Mouse (Mus musculus) MEL-GATA-1-ER (cell line): Measurements from ENCODE around the gene Anxa5.

Experiments used
- DNase-seq: peaks from one replicate; pipeline ENCODE4 v3.0.0-alpha.2; 2012; ENCODE audit warnings: low read depth; ENCODE audit errors: extremely low read depth

The Anxa5 gene

GRCm38 (mm10) chr3:36488899-36489589, 13.3 kb upstream of the Anxa5 start:
- no peak for DNase-seq

- no peak for DNase-seq
These were observed 12.7 kb upstream of the Anxa5 start for GRCm38 (mm10) chr3:36488367-36488766.

DNA sequence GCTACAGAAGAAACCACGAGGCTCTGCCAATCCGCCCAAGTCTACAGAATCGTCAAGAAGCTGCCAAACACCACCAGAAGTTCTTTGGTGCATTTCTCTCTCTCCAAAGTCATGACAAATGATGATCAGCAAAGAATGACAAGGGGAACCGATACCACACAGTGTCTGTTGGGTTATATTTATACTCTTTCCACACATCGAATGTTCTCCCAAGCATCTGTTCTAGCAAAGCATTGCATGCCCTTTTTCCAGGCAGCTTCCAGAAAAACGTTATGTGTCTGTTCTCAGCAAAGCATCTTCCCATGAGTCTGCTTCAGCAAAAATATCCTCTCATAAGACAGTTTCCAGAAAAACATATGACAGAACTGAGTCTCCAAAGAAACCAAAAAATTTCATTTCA, 11.2 kb upstream of the Anxa5 start:
- DNase-seq: no peak

DNA sequence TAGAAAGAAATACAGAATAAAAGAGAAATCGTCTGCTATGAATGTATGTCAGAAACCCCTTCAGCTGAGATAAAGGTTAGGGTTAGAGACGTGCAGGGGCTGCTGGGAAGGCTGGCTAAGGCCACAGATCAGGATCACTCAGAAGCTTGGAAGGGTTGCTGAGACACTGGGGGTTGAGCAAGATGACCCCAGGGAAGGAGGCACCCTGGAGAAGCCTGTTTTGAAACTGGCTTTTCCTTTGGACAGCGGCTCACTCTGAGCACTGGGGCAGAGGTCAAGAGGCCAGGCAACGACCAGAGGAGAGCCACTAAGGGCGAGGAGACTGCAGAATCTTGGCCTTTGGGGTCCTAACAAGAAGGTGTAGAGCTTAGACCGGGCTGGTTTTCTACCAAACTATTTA, 10.5 kb upstream of the Anxa5 start:
- no peak for DNase-seq

DNA sequence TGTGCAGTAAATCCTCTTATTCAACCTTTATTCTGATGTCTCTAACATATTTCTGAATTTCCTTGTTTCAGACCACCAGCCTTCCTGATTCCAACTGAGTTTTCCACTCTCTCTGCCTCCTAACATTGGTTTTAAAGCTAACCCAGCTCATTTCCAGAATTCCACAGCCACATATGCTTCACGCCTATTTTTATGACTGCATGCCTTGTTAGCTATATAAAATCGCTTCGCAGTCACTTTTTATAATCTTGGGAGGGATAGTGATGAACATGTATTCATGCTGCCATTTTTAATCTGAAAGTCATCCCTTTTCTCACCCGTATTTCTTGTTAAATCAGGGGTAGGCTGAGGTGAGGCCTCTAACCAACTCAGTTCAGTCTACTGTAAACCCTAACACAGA, 8.6 kb upstream of the Anxa5 start:
- DNase-seq: no peak

DNA sequence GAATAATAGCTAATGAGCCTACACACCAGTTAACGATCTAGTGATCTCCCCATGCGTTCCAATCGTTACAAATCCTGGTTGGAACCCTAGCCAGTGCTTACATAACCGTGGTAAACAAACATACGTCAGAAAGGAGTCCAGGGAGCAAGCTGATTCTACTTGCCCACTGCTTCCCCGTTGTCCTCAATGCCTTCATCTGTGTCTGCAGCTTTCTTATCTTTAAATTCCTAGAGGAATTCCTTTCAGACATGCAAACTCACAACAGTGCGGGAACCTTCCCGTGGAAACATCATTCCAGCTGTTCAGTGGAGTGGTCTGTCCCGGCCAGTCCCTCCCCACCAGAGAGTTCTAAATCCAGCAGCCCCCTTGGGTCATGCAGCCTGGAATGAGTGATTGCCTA, 7.2 kb upstream of the Anxa5 start:
- no peak for DNase-seq

GRCm38 (mm10) chr3:36481776-36482193, 6.1 kb upstream of the Anxa5 start:
- DNase-seq: no peak

GRCm38 (mm10) chr3:36480486-36480885, 4.8 kb upstream of the Anxa5 start:
- DNase-seq: no peak

DNA sequence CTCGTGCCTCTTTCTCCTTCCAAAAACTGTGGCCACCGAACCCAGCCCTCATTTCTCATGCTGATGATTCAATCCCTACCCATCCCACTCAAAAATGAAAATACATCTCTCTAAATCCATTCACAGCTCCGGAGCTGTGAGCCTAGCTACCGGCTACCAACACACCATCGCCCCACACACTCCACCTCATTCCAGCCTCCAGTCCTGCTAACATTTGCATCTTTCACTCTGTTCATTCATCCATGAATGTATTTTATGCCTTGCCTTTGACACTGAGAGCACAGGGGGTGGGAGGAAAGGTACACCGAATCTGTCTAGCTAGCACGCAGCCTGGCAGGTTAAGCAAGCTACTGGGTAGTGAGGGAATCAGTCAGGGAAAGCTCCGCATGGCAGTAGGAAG, 3.1 kb upstream of the Anxa5 start:
- no peak for DNase-seq

DNA sequence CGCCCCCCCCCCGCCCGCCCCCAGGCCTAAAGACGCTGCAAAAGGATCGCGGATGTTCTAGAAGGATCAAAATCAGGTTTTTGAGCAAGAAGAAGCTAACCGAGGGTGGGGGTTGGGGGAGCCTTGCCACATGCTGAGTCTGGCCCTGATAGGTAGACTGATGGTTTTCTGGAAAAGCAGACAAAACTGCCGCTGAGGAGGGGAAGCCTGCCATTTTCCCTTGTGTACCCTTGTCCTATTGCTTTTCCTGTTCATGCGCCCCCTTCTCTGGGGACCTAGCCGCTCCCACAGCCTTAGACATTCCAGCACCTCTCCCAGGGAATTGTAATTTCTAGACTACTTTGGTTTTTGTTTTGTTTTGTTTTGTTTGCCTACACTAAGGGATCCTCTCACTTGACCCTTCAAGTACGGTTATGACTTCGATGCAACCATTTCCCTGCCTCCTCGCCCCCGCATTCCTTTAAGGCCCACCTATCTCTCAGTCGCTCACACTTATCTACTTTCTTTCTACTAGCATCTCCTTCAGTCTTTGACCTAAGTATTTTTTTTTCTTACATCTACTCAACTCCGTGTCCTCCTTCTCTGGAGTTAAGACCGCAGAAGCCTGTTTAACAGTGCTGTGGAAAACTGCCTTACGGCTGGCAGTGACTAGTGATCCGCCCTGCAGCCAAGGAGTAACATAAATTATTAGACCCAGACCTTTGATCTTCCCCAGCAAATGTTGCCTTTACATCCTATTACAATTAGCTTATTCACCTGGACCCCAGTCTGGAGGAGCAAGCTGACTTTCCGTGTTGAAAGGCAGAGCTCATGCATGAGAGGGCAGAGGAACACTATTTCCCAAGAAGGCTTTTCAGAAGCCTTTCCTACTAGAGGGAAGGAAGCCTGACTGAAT, 814 bp upstream of the Anxa5 start:
- DNase-seq: no peak

DNA sequence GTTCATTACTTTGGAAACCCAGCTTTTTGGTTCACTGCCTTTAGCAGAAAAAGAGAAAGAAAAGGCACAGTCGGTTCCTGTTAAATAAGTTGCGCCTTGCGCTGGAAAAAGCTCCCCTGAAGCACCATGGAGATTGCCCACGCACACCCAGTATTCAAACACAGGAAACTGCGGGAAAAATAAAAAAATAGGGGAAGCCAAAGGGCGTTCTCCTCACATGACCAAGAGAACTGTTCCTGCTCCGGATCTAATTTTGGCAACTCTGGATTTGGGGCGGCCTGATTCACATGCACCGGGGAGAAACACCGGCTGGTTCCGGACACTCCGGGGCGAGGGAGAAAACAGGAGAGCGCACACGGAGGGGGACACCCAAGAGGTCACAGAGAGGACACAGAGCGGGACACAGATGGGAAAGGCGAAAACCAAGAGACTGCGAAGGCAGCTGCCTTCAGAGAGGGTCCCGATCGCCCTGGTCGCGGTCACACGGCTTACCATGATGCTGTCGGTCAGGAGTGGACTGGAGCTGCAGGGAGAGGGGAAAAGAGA, 683 bp downstream of the Anxa5 start:
- no peak for DNase-seq

DNA sequence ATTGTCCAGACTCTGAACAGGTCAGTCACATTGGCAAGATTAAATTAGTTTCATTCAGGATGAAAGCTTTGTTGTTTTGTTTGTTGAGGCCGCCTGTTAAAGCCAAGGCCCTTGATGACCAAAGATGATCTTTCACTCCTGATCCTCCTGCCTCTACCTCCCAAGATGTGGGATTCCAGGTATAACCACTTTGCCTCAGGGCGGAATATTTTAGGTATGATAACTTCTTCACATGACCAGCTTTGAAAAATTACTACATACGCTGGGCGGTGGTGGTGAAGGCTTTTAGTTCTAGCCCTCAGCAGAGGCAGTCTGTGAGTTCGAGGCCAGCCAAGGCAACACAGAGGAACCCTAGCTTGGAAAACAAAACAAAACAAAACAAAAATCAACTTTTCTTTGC, 1.3 kb downstream of the Anxa5 start:
- DNase-seq: no peak

DNA sequence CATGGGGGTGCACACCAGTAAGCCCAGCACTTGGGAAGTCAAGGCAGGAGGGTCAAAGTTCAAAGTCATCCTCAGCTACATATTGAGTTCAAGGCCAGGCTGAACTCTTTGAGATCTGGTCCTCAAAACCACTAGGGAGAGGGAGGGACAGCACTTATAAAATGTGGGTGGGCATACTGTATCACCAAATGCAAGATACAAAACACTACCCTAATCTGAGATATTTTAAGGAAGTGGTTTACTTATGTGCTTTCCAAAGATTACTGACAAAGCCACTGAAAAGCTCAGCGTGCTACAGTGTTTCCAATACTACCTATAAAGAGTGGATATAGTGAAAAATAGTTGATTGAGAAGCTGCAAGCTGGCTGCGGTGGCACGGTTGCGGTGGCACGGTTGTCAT, 2.5 kb downstream of the Anxa5 start:
- DNase-seq: no peak

- DNase-seq: no peak
These were observed 3.8 kb downstream of the Anxa5 start for GRCm38 (mm10) chr3:36471856-36472255.

- no peak for DNase-seq
These were observed 6.8 kb downstream of the Anxa5 start for GRCm38 (mm10) chr3:36468871-36469270.

DNA sequence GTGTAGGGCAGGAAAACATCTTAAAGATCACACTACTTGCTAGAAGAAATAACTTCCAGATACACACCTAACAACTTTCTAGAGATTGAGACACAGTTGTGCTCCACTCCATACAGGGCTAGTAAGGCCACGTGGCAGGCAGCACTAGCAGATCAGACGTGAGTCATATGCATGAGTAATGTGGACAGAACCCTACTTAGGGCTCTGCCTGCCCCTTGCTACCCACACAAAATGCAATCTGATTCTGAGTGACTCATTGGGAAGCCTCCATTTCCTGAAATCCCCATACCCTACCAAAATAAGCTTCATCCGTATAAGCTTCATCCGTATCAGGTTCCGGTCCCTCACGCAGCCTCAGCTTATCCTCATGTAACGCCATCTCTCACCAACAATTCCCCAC, 8.1 kb downstream of the Anxa5 start:
- no peak for DNase-seq

DNA sequence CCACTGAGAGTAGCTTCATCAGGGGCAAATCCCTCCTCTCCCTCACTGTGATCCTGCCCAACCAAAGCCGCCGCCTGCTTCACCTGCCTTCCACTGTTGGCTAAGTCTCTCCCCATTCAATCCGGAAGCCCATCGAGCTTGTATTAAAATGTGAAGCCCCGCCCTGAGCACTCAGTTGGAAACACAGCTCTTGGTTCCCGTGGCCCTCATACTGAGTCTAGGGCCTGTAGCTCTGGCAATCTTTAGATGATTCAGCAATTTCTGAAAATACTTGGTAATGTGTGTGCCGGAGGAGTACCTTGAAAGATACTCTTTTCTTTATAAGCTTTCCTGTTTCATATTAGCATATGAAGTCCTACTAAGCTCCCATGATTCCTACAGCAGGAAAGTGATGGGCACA, 10.2 kb downstream of the Anxa5 start:
- DNase-seq: no peak

DNA sequence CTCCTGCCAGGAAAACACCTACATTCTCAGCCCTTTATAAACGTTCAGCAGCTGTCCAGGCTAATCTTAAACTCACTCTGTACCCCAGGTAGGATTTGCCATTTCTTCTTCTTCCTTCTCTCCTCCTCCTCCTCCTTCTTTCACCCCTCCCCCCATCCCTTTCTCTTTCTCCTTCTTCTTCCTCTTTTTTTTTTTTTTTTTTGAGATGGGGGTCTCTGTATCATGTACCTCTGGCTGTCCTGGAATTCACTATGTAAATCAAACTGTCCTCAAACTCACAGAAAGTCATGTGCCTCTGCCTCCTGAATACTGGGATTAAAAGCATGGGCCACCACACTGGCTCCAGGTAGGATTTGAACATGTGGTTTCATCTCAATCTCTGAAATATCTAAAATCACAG, 13.3 kb downstream of the Anxa5 start:
- DNase-seq: no peak

GRCm38 (mm10) chr3:36461819-36462218, 13.9 kb downstream of the Anxa5 start:
- no peak for DNase-seq

GRCm38 (mm10) chr3:36460717-36461116, 15.0 kb downstream of the Anxa5 start:
- no peak for DNase-seq

DNA sequence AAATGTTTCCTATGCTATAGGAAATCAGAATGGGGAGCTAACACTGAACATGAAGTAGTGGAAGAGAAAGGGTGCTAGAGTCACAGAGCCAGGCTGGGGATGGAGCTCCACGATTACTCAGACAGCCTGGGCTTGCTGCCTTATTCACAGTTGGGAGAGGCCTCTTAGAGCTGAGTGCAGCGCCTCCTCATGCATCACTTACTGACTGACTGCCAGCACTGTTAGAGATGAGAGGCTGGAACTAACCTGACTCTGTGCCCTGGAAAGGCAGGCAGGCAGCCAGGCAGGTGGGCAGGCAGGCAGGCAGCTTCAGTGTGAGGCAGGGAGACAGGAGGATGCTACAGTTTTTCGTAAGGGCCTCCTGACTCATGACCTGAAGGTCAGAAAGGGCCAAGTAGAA, 20.1 kb downstream of the Anxa5 start:
- DNase-seq: no peak

- no peak for DNase-seq
These were observed 20.6 kb downstream of the Anxa5 start for GRCm38 (mm10) chr3:36455124-36455523.

- no peak for DNase-seq
These were observed 23.2 kb downstream of the Anxa5 start for GRCm38 (mm10) chr3:36452502-36452901.
